Mouse (Mus musculus) olfactory bulb, adult 2 months (tissue): ENCODE measurements around the gene Gm6583.

Experiments
- CTCF ChIP-seq: fragments of 200-500 bp; IDR thresholded peaks from 2 replicates; pipeline ENCODE4 v1.5.1; 2012; ENCODE audit warnings: low read depth, mild to moderate bottlenecking, low read length, moderate library complexity; ENCODE audit not compliant: insufficient read depth
- POLR2A ChIP-seq: fragments of 200-500 bp; IDR thresholded peaks from 2 replicates; pipeline ENCODE4 v1.6.1; 2012; ENCODE audit warnings: mild to moderate bottlenecking, low read depth, low read length, moderate library complexity; ENCODE audit not compliant: insufficient read depth

DNA sequence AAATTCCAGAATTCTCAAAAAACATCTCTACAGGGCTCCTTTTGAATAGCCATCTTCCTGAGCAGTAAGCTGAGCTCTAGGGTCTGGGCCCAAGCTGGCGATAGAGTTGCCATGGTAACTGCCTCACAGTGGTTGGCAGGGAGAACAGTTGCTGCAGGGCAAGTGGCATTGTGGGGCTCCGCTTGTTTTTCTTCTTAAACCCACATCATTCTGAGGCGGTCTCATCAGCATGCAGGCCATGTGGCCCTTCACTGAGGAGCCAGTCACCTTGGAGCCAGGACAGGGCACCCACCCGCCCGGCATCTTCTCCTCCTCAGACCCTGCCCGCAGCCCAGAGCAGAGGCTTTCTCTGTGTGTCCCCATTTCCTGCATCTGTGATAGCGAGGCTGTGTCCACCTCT, 16.1 kb upstream of the Gm6583 start:
- no peak for TF ChIP-seq POLR2A
- TF ChIP-seq CTCF, result no peak
